Mouse (Mus musculus) monocyte, adult 59 days (primary cell): ENCODE measurements around the gene B4galt3. TPM values are rescaled to one million over a fixed set of nuclear protein-coding genes. Genes with fewer than 3 reads are reported as not detected.

ENCODE experiments used
- total RNA-seq, 2 experiments: library from RNA; stranded (reverse); gene quantifications; one replicate each; pipeline ENCODE4 v1.2.4; 2023

Gene B4galt3
- total RNA-seq: 10 to 100 TPM; 42.2 to 55.5 TPM

GRCm38 (mm10) chr1:171269848-171270572, at the start of gene B4galt3:
TSS of gene B4galt3 (plus strand) at chr1:171270328.

GRCm38 (mm10) chr1:171222238-171223155, 47.6 kb upstream of the B4galt3 start, which contains the start of gene Tomm40l:
TSS of gene Tomm40l (minus strand) at chr1:171222514.

GRCm38 (mm10) chr1:171224857-171225256, 45.3 kb upstream of the B4galt3 start, which contains the start of gene Apoa2:
TSS of gene Apoa2 (plus strand) at chr1:171225054.

GRCm38 (mm10) chr1:171234126-171234525, 36.0 kb upstream of the B4galt3 start, which contains the start of gene Fcer1g:
TSS of gene Fcer1g (minus strand) at chr1:171234365.

GRCm38 (mm10) chr1:171249913-171250600, 20.1 kb upstream of the B4galt3 start, which contains the start of gene Adamts4:
TSS of gene Adamts4 (plus strand) at chr1:171250421.

GRCm38 (mm10) chr1:171250680-171251593, 19.2 kb upstream of the B4galt3 start, which contains the start of gene Ndufs2:
TSS of gene Ndufs2 (minus strand) at chr1:171251388.

GRCm38 (mm10) chr1:171280916-171281527, 10.9 kb downstream of the B4galt3 start, which contains the start of gene Ppox:
TSS of gene Ppox (minus strand) at chr1:171281186.

GRCm38 (mm10) chr1:171287136-171288081, 17.3 kb downstream of the B4galt3 start, which contains the start of gene Usp21:
TSS of gene Usp21 (minus strand) at chr1:171287991.

GRCm38 (mm10) chr1:171294298-171295062, 24.4 kb downstream of the B4galt3 start, which contains the start of gene Ufc1:
TSS of gene Ufc1 (minus strand) at chr1:171295024.

Other genes with a start within 250 kb of the B4galt3 start
- gene Fcgr3, start 205.4 kb upstream of the B4galt3 start, total RNA-seq: 100 to 1,000 TPM; 435 to 496 TPM
- 1 to 10 TPM; 2.3 to 4.7 TPM for gene Cfap126, start 156.4 kb upstream of the B4galt3 start, total RNA-seq
- gene Sdhc, start 119.7 kb upstream of the B4galt3 start, total RNA-seq: 100 to 1,000 TPM; 116 to 122 TPM
- gene Mpz, start 119.6 kb upstream of the B4galt3 start, total RNA-seq: not detected
- not detected for gene Pcp4l1, start 74.1 kb upstream of the B4galt3 start, total RNA-seq
- not detected for gene Nr1i3, start 56.4 kb upstream of the B4galt3 start, total RNA-seq
- gene Tomm40l, start 47.8 kb upstream of the B4galt3 start, total RNA-seq: 10 to 100 TPM; 20.6 to 23.0 TPM
- not detected for gene Apoa2, start 45.3 kb upstream of the B4galt3 start, total RNA-seq
- gene Fcer1g, start 36.0 kb upstream of the B4galt3 start, total RNA-seq: 1,000 to 10,000 TPM; 1,527 to 1,601 TPM
- not detected for gene Adamts4, start 19.9 kb upstream of the B4galt3 start, total RNA-seq
- 100 to 1,000 TPM; 132 to 148 TPM for gene Ndufs2, start 18.9 kb upstream of the B4galt3 start, total RNA-seq
- 10 to 100 TPM; 37.6 to 41.1 TPM for gene Ppox, start 10.9 kb downstream of the B4galt3 start, total RNA-seq
- gene Usp21, start 17.7 kb downstream of the B4galt3 start, total RNA-seq: 10 to 100 TPM; 48.0 to 55.5 TPM
- gene Ufc1, start 24.7 kb downstream of the B4galt3 start, total RNA-seq: 10 to 100 TPM; 66.5 to 66.8 TPM
- 10 to 100 TPM; 25.3 to 26.8 TPM for gene Dedd, start 58.8 kb downstream of the B4galt3 start, total RNA-seq
- 10 to 100 TPM; 20.2 to 21.3 TPM for gene Nit1, start 75.3 kb downstream of the B4galt3 start, total RNA-seq
- gene Pfdn2, start 75.3 kb downstream of the B4galt3 start, total RNA-seq: 10 to 100 TPM; 54.1 to 92.1 TPM
- gene Klhdc9, start 90.5 kb downstream of the B4galt3 start, total RNA-seq: not detected
- gene Nectin4, start 99.8 kb downstream of the B4galt3 start, total RNA-seq: 1 to 10 TPM; 7.3 to 8.1 TPM
- 100 to 1,000 TPM; 286 to 288 TPM for gene Arhgap30, start 118.6 kb downstream of the B4galt3 start, total RNA-seq
- gene Usf1, start 141.0 kb downstream of the B4galt3 start, total RNA-seq: 100 to 1,000 TPM; 195 to 199 TPM
- gene Tstd1, start 148.5 kb downstream of the B4galt3 start, total RNA-seq: 1 to 10 TPM; 9.1 to 9.9 TPM
- 10 to 100 TPM in 1 of 2 experiments, 1 to 10 TPM in 1; 8.2 to 11.3 TPM for gene F11r, start 167.2 kb downstream of the B4galt3 start, total RNA-seq
- gene Alyref2, start 233.2 kb downstream of the B4galt3 start, total RNA-seq: 10 to 100 TPM in 1 of 2 experiments, 1 to 10 TPM in 1; 9.1 to 11.1 TPM